Mouse (Mus musculus) liver, embryonic 12.5 days (tissue): ENCODE results near the gene 0610009B22Rik. TPM values are rescaled to one million over a fixed set of nuclear protein-coding genes. Genes with fewer than 3 reads are reported as not detected.

Experiments used
- ATAC-seq: fragments of 200-750 bp; cut with Nextera tagmentation; 2 replicates; pipeline ENCODE4 v1.8.0; 2017; ENCODE audit warnings: moderate number of reproducible peaks, mild to moderate bottlenecking, moderate library complexity
- H3K27ac ChIP-seq: fragments of 300-500 bp; sonication (generic); 2 replicates; pipeline ENCODE4 v1.5.1; 2016; ENCODE audit warnings: mild to moderate bottlenecking
- H3K27me3 ChIP-seq: fragments of 300-500 bp; sonication (generic); replicated peaks from 2 replicates; pipeline ENCODE4 v1.6.1; 2016; ENCODE audit warnings: mild to moderate bottlenecking, moderate library complexity
- H3K36me3 ChIP-seq: fragments of 300-500 bp; sonication (generic); 2 replicates; pipeline ENCODE4 v1.6.1; 2016; ENCODE audit warnings: mild to moderate bottlenecking, moderate library complexity
- H3K4me1 ChIP-seq: fragments of 300-500 bp; sonication (generic); 2 replicates; pipeline ENCODE4 v1.6.1; 2016
- H3K4me2 ChIP-seq: fragments of 300-500 bp; sonication (generic); 2 replicates; pipeline ENCODE4 v1.6.1; 2016; ENCODE audit warnings: mild to moderate bottlenecking, moderate library complexity
- H3K4me3 ChIP-seq: fragments of 300-500 bp; sonication (generic); 2 replicates; pipeline ENCODE4 v1.5.1; 2016; ENCODE audit warnings: mild to moderate bottlenecking, moderate library complexity
- H3K9ac ChIP-seq: fragments of 300-500 bp; sonication (generic); 2 replicates; pipeline ENCODE4 v1.6.1; 2016; ENCODE audit warnings: mild to moderate bottlenecking, moderate library complexity
- H3K9me3 ChIP-seq: fragments of 300-500 bp; sonication (generic); replicated peaks from 2 replicates; pipeline ENCODE4 v1.6.1; 2016; ENCODE audit warnings: mild to moderate bottlenecking, moderate library complexity
- WGBS: fragments of 180-500 bp; shearing (Covaris S2); methylation state at CpG from one replicate; pipeline ENCODE4 v1.1.7; 2016; ENCODE audit not compliant: insufficient replicate concordance; 5-methylcytosine and 5-hydroxymethylcytosine counted together
- polyA plus RNA-seq: library from polyadenylated mRNA; unstranded; fragments of >200 nt; fragmentation: Nextera tagmentation; extraction: Ambion mirVana; gene quantifications from 2 replicates; pipeline ENCODE4 v1.2.1, GENCODE M21; 2016

The 0610009B22Rik gene
- polyA plus RNA-seq, 1 experiment from 2014 or later, result 50.8 TPM

DNA sequence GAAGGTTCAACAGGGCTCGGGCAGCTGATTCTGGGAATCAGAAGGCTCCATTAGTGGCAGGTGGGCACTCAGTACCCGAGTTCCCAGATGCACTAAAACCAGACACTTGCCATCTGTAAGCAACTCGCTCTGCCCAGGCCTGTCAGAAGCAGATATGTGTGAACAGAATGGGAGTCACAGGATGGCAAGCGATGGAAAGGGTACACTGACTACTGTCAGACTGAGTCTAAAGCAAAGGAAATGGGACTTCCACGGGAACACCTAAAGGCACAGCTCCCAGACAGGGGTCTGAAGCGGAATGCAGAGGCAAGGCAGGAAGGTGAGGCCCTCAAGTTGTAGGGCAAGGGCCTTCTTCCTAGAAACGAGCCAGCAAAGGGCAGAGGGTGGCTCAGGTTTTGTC lies 42.4 kb downstream of the 0610009B22Rik start:
- peaks cover 52% of the 10 kb centered on the region for H3K4me1 ChIP-seq
- H3K4me2 ChIP-seq, result no peak overlapping the region
- no peaks in the 10 kb centered on the region for H3K9me3 ChIP-seq
- no peak overlapping the region for H3K27ac ChIP-seq
- no peak overlapping the region for H3K4me3 ChIP-seq
- peaks cover 2% of the 10 kb centered on the region; the same call in 1 of the 2 replicates for H3K36me3 ChIP-seq
- 62% methylated on average over 7 of the region's 7 CpGs for WGBS
- ATAC-seq, result no peak
- H3K27me3 ChIP-seq, result peaks cover 60% of the 10 kb centered on the region
- H3K9ac ChIP-seq, result no peak overlapping the region

DNA sequence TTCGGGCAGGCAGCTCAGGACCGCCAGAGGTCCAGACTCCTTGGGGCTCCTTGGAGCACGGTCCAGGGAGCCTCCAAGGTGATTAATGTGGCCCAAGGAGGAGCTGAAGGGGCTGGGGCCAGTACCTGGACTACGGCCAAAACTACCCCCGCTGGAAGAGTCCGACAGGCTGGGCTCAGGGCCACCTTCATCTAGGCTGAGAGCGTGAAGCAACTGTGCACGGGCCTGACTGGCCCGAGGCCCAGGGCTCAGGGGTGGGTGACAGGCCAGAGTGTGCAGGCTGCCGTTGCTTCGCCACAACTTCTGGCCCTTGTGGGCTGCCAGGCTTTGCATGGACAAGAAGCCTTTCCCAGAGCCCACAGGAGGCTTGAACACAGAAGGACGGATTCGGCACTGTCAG lies 43.4 kb downstream of the 0610009B22Rik start:
- peaks cover 43% of the 10 kb centered on the region for H3K4me1 ChIP-seq

DNA sequence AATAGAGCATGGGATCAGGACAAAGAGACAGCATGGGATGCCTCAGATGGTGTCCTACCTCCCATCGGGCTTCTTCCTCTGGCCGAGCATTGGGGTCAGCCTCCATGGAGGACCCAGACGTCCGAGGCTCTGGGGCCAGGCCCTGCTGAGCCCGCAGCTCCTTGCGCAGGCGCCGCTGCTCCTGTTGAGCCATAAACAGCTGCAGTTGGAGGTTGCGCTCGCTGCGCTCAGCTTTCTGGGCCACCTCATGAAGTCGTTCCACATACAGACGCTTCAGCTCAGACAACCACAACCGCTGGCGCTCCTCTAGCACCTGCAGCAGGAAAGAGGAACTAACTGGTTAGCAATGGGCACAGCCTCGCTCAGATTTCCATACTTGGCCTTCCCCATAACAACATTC lies 44.5 kb downstream of the 0610009B22Rik start:
- Histone ChIP-seq H3K27ac (no peak overlapping the region), H3K4me3 (no peak overlapping the region), H3K27me3 (peaks cover 40% of the 10 kb centered on the region), H3K9me3 (no peaks in the 10 kb centered on the region), H3K4me1 (peaks cover 32% of the 10 kb centered on the region), H3K9ac (no peak overlapping the region), H3K4me2 (no peak overlapping the region), H3K36me3 (peaks cover 2% of the 10 kb centered on the region; the same call in 1 of the 2 replicates)
- WGBS, result 40% methylated on average over 16 of the region's 16 CpGs
- no peak for ATAC-seq

More for the DNA sequence above, 43.4 kb downstream of the 0610009B22Rik start:
- Histone ChIP-seq H3K9me3 (no peaks in the 10 kb centered on the region), H3K4me3 (no peak overlapping the region), H3K27ac (no peak overlapping the region), H3K9ac (no peak overlapping the region), H3K27me3 (peaks cover 51% of the 10 kb centered on the region), H3K4me2 (no peak overlapping the region), H3K36me3 (peaks cover 2% of the 10 kb centered on the region; the same call in 1 of the 2 replicates)
- no peak for ATAC-seq
- WGBS, result 83% methylated on average over 13 of the region's 13 CpGs

DNA sequence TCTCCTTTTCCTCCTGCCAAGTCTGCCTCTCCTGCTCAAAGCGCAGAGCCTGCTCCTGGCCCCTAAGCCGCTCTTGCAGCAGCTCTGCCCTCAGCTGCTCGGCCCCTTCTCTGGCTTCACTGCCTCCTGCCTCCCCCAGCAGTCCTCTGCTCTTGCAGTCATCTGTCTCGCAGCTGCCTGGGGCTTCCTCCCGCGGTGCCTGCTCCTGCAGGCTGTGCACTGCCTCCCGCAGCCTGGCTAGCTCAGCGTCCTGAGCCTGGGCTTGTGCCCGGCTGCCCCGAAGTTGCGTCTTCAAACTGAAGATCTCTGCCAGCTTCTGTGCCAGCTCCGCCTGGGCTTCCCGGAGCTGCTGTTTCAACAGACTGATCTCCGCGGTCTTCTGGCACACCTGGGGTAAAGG lies 44.9 kb downstream of the 0610009B22Rik start:
- Histone ChIP-seq H3K4me3 (no peak overlapping the region), H3K9ac (no peak overlapping the region), H3K9me3 (no peaks in the 10 kb centered on the region), H3K4me1 (peaks cover 28% of the 10 kb centered on the region), H3K4me2 (no peak overlapping the region; the same call in 1 of the 2 replicates), H3K36me3 (peaks cover 2% of the 10 kb centered on the region; the same call in 1 of the 2 replicates), H3K27ac (no peak overlapping the region), H3K27me3 (peaks cover 36% of the 10 kb centered on the region)
- ATAC-seq, result no peak
- WGBS, result 53% methylated on average over 15 of the region's 15 CpGs

DNA sequence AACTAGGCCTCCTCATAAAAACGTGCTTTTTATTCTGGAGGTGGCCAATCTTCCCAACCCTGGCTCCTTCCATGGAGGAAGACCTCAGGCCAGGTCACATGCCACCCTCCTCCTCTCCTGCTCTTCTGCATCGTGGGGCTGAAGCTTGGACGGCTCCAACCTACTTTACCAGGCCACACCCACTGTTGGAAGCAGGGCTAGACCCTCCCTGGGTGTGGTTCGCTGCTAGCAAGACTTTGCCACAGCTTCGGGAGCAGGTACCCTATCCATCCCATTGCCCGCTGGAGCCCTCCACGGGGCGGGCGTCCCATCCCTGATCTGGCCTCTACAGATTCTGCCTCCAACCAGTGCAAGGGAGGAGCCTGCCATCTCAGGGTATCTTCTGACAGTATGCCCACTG lies 45.5 kb downstream of the 0610009B22Rik start:
- no peak for ATAC-seq
- WGBS, result 48% methylated on average over 9 of the region's 9 CpGs
- Histone ChIP-seq H3K4me3 (no peak overlapping the region), H3K27me3 (peaks cover 30% of the 10 kb centered on the region), H3K27ac (no peak overlapping the region), H3K9me3 (no peaks in the 10 kb centered on the region), H3K4me1 (peaks cover 30% of the 10 kb centered on the region), H3K9ac (no peak overlapping the region), H3K4me2 (no peak overlapping the region), H3K36me3 (peaks cover 2% of the 10 kb centered on the region; the same call in 1 of the 2 replicates)

DNA sequence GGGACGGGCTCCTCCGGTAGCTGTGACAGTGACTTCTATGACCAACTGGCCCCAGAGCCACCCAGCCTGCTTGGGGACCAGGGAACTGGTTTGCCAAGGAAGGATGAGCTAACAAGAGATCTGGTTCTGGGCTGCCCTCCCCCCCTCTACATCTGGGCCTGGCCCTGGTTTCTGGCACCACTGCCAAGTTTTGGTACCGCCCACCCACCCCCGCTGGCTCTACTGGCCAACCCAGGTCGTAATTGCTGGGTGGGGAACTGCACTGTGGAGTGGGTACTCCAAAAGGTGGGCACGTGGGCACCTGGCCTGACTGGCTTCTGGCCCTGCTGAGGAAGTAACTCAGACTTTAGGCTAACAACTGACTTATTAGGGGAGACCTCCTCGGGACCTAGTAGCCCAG lies 47.9 kb downstream of the 0610009B22Rik start:
- H3K4me3 ChIP-seq, result no peak overlapping the region
- H3K36me3 ChIP-seq, result peaks cover 2% of the 10 kb centered on the region; the same call in 1 of the 2 replicates
- H3K4me1 ChIP-seq, result peaks cover 36% of the 10 kb centered on the region
- H3K27me3 ChIP-seq, result peaks cover 15% of the 10 kb centered on the region
- no peak overlapping the region for H3K9ac ChIP-seq
- H3K9me3 ChIP-seq, result no peaks in the 10 kb centered on the region
- 67% methylated on average over 7 of the region's 7 CpGs for WGBS
- H3K27ac ChIP-seq, result no peak overlapping the region
- no peak for ATAC-seq
- H3K4me2 ChIP-seq, result no peak overlapping the region

DNA sequence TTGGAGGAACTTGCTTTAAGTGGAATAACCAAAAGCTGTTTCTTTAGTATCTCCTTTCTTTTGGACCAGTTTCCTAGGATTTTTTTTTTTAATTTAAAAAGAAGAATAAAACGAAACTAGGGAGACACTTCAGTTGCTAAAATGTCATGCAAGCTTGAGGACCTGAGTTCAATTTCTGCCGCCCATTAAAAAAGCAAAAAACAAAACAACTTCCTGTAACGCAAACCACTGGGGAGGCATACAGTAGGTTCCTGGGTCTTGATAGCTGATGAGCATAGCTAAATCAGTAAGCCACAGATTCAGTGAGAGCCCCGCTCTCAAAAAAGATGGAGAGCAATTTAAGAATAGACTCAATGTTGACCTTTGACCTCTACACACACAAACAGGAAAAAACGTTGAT lies 50.2 kb downstream of the 0610009B22Rik start:
- Histone ChIP-seq H3K4me2 (peak overlapping the region; percentile 58), H3K4me3 (peak overlapping the region; percentile 33; the same call in 1 of the 2 replicates), H3K9ac (peak overlapping the region; percentile 40; the same call in 1 of the 2 replicates), H3K4me1 (peaks cover 51% of the 10 kb centered on the region), H3K9me3 (no peaks in the 10 kb centered on the region), H3K27me3 (peaks cover 6% of the 10 kb centered on the region), H3K36me3 (peaks cover 8% of the 10 kb centered on the region; the same call in 1 of the 2 replicates), H3K27ac (peak overlapping the region; percentile 38)
- ATAC-seq, result no peak
- 48% methylated on average over 5 of the region's 5 CpGs for WGBS

DNA sequence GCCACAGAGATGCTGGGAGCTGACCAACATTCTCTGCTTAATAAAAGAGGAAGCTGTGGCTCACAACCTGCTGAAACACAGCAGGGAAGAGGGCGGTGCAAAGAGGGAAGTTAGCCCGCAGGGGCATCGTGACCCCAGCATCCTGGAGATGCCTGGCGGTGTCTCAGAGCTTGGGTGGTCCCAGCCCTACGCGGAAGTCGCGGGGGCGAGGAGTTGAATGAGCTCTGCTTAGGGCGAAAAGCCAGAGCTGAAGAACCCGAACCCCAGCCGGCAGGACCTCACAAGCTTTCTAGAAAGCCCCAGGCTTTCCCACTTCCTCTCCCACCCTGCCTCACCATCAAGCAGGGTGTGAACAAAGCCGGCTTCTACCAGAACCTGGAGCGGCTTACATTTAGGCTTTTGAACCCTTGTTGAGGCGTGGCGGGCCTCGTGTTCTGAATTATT lies 50.7 kb downstream of the 0610009B22Rik start:
- Histone ChIP-seq H3K36me3 (peaks cover 8% of the 10 kb centered on the region; the same call in 1 of the 2 replicates), H3K9ac (peak overlapping the region; percentile 40), H3K9me3 (no peaks in the 10 kb centered on the region), H3K27me3 (0 out of 2 replicates have a peak, but pooled peaks cover under 1% of the 10 kb centered on the region), H3K4me2 (peak overlapping the region; percentile 58), H3K4me3 (peak overlapping the region; percentile 33), H3K4me1 (peaks cover 48% of the 10 kb centered on the region), H3K27ac (peak overlapping the region; percentile 38)
- ATAC-seq, result no peak
- WGBS, result 6% methylated on average over 17 of the region's 17 CpGs

DNA sequence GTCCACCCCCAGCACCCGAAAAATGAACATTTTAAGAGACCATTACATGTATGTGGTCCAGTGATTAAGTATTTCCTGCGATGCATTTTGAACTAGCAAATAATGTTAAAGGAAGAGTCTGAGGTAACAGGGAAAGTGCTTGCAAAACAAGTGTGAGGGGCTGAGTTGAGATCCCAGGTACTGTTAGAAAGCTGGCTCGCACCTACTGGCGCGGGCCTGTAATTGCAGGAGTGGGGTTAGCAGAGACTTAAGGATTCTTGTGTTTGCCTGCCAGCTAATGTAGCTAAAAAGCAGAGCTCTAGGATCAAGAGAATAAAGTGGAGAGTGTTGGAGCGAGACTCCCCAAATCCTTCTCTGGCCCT lies 52.4 kb downstream of the 0610009B22Rik start:
- H3K27ac ChIP-seq, result peak overlapping the region; percentile 93
- peaks cover 61% of the 10 kb centered on the region for H3K4me1 ChIP-seq
- WGBS, result 5% methylated on average over 6 of the region's 6 CpGs
- no peaks in the 10 kb centered on the region for H3K27me3 ChIP-seq
- peak overlapping the region; percentile 88 for H3K4me2 ChIP-seq
- H3K36me3 ChIP-seq, result peaks cover 8% of the 10 kb centered on the region; the same call in 1 of the 2 replicates
- H3K9ac ChIP-seq, result peak overlapping the region; percentile 80
- H3K4me3 ChIP-seq, result peak overlapping the region; percentile 72
- H3K9me3 ChIP-seq, result no peaks in the 10 kb centered on the region
- ATAC-seq, result peak; percentile 33; the same call in 1 of the 2 replicates

DNA sequence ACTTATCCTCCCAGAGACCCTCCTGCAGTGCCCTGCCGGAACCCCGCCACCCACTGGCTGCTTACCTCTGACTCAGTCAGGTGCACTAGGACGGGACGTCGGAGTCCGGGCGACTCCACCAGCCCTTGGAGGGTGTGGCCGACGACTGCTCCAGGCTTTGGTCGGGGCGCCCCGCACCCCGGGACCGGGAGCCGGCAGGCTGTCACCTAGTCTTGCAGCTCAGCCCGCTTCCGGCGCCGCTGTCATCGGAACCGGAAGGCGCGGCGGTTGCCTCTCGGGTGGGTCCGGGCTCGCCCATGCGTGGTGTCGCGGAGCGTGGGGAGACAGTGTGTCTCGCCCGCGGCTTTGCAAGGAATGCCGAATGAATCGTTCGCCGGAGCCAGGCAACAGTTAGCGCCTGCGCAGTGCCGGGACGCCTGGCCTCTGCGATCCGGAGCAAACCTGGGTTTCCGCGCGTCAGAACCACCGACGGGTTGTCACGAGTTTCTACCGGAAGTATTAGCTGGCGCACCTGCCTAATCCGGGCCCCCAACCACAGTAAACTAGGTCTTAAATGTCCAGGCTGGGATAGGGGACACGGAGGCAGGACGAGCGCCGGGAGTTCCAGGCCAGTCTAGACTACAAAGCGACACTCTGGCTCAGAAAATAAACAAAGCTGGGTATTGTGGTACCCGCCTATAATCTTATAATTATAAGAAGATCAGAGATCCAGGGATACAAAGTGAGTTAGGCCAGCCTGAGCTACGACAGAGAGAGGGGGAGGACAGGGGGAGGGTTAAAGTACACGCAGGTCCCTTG lies 53.0 kb downstream of the 0610009B22Rik start, which contains the start of gene Rmnd5b:
Gene Rmnd5b (minus strand): TSS at position 372 of the 798 bp plus-strand sequence.
- peak; percentile 83 for ATAC-seq
- Histone ChIP-seq H3K4me3 (peak within 1 kb of the TSS; percentile 72), H3K27me3 (no peaks in the 10 kb centered on the region), H3K27ac (peak within 1 kb of the TSS; percentile 93), H3K9me3 (no peaks in the 10 kb centered on the region), H3K9ac (peak within 1 kb of the TSS; percentile 80), H3K4me1 (peaks cover 65% of the 10 kb centered on the region), H3K4me2 (peak within 1 kb of the TSS; percentile 88), H3K36me3 (peaks cover 13% of the 10 kb centered on the region; the same call in 1 of the 2 replicates)
- under 1% methylated on average over 61 of the region's 61 CpGs for WGBS
